In genomic region chr12:91184616-91185015, GRCm38 (mm10) we compare ENCODE assay signal across 27 mouse cellular contexts.
DNase-seq lines count a peak whose midpoint lies in the region; TF ChIP-seq lines count a peak whose summit lies in the region.
"Had no signal": no experiment of that assay in that cellular context is flagged by ENCODE, and none has a peak within 500 bp of the region (broad histone marks: within the 10 kb centered on the region; RNA-seq: fewer than 3 reads in every experiment).

No protein-coding gene starts in this region.

- no peak for TF ChIP-seq POLR2A in thymus, adult 2 months (IDR thresholded peaks at IDR 0.05; ENCODE audit: control insufficient read depth, extremely low read depth, insufficient read depth, low read length, poor library complexity)
- no peak for TF ChIP-seq POLR2A in small intestine, adult 2 months (IDR thresholded peaks at IDR 0.05; ENCODE audit: low read depth, low read length)

- no peaks in the 10 kb centered on the region for H3K36me3 ChIP-seq in thymus, adult 2 months (ENCODE audit: control insufficient read depth, insufficient read depth, low read length)
- no peaks in the 10 kb centered on the region for H3K36me3 ChIP-seq in small intestine, adult 2 months (ENCODE audit: control insufficient read depth, insufficient read depth, low read length)
- H3K36me3 ChIP-seq: embryonic facial prominence, embryonic 10.5 days; embryonic facial prominence, embryonic 13.5 days; forebrain, embryonic 12.5 days; heart, embryonic 12.5 days; heart, embryonic 15.5 days; hindbrain, embryonic 10.5 days; hindbrain, embryonic 13.5 days had no signal

- TF ChIP-seq CTCF in thymus, adult 2 months (IDR thresholded peaks at IDR 0.05; ENCODE audit: borderline replicate concordance, control insufficient read depth, extremely low read depth, insufficient read depth, low read length, poor library complexity) = no peak
- TF ChIP-seq CTCF in small intestine, adult 2 months (IDR thresholded peaks at IDR 0.05; ENCODE audit: extremely low read depth, insufficient read length, insufficient replicate concordance, low read depth, low read length) = no peak

- WGBS in thymus, adult 2 months = 91% methylated on average over 1 of the region's 1 CpGs
- WGBS in small intestine, adult 2 months = 39% methylated on average over 1 of the region's 1 CpGs

- peak overlapping the region; percentile 39; the same call in 1 of the 2 replicates for H3K27ac ChIP-seq in thymus, adult 2 months (ENCODE audit: control insufficient read depth, insufficient read depth, low read length)
- H3K27ac ChIP-seq in small intestine, adult 2 months (ENCODE audit: insufficient read depth, low read depth, low read length) = peak overlapping the region; percentile 49
- H3K27ac ChIP-seq: embryonic facial prominence, embryonic 10.5 days; embryonic facial prominence, embryonic 13.5 days; forebrain, embryonic 12.5 days; heart, embryonic 15.5 days; hindbrain, embryonic 10.5 days; hindbrain, embryonic 13.5 days had no signal

- no peaks in the 10 kb centered on the region for H3K4me1 ChIP-seq in thymus, adult 2 months (replicated peaks; ENCODE audit: control insufficient read depth, insufficient read depth, low read length)
- peaks cover 14% of the 10 kb centered on the region; the same call in 1 of the 2 replicates for H3K4me1 ChIP-seq in small intestine, adult 2 months (ENCODE audit: control insufficient read depth, insufficient read depth, insufficient read length, low read length)
- H3K4me1 ChIP-seq: embryonic facial prominence, embryonic 10.5 days; embryonic facial prominence, embryonic 13.5 days; forebrain, embryonic 12.5 days; heart, embryonic 15.5 days; hindbrain, embryonic 10.5 days; hindbrain, embryonic 13.5 days had no signal

- H3K4me3 ChIP-seq in thymus, adult 2 months (ENCODE audit: control insufficient read depth, insufficient read depth, low read length) = no peak overlapping the region
- no peak overlapping the region for H3K4me3 ChIP-seq in small intestine, adult 2 months (ENCODE audit: low read depth, low read length)
- H3K4me3 ChIP-seq: embryonic facial prominence, embryonic 10.5 days; embryonic facial prominence, embryonic 13.5 days; erythroblast, embryonic 14.5 days; forebrain, embryonic 12.5 days; heart, embryonic 12.5 days; heart, embryonic 15.5 days; hindbrain, embryonic 10.5 days; hindbrain, embryonic 13.5 days had no signal

- DNase-seq in heart, adult 11 months = peak; percentile 60
- DNase-seq in heart, adult 8-10 months (ENCODE audit: low spot score) = no peak
- DNase-seq in kidney, adult 8-10 months = peak; percentile 2 to 3
- DNase-seq in kidney, postnatal 14 days = no peak
- no peak for DNase-seq in thymus, adult 2 months
- DNase-seq in thymus, postnatal 14 days = no peak
- DNase-seq in cerebellum, postnatal 4 days (ENCODE audit: low spot score in 2 of 2) = no peak
- DNase-seq: adrenal gland, adult 8-10 months; adrenal gland, postnatal 25 days; B cell, adult 2 months; cerebellum, adult 18-20 months; cerebellum, adult 9-10 months; cerebellum, postnatal 14 days; gastrocnemius, postnatal 10 days; gastrocnemius, postnatal 36 days; heart, postnatal 10 days; heart, postnatal 36 days had no signal

- H3K27me3 ChIP-seq in thymus, adult 2 months (ENCODE audit: control insufficient read depth, insufficient read depth, low read length) = no peaks in the 10 kb centered on the region
- no peaks in the 10 kb centered on the region for H3K27me3 ChIP-seq in small intestine, adult 2 months (ENCODE audit: control insufficient read depth, insufficient read depth, low read length)
- H3K27me3 ChIP-seq: CH12.LX; embryonic facial prominence, embryonic 13.5 days; forebrain, embryonic 12.5 days; heart, embryonic 12.5 days; heart, embryonic 15.5 days; hindbrain, embryonic 13.5 days had no signal

Comparison
In these comparisons a context has a peak if more than half of its experiments do, and no peak if none do; other contexts are left out.
1. DNase-seq: peak in heart, adult 11 months (single experiment) and kidney, adult 8-10 months (2 of 2); none in heart, adult 8-10 months (single experiment), kidney, postnatal 14 days (single experiment), thymus, adult 2 months (single experiment), thymus, postnatal 14 days (single experiment) and cerebellum, postnatal 4 days (0 of 2).